Mouse (Mus musculus) heart, postnatal 0 days (tissue): ENCODE measurements at regions not wholly inside any gene's neighbourhood (a gene's known extent, or its start where the extent isn't known, plus 50 kb on each side); places are given as distances from the start of the nearest gene placed in this dataset.

Source experiments
- ATAC-seq: fragments of 200-750 bp; cut with Nextera tagmentation; 2 replicates; pipeline ENCODE4 v1.8.0; 2017; ENCODE audit warnings: low read depth, moderate number of reproducible peaks, moderate library complexity; ENCODE audit not compliant: insufficient read depth
- DNase-seq: peaks from one replicate; pipeline ENCODE4 v3.0.0-alpha.2; 2016; ENCODE audit warnings: low spot score
- H3K27ac ChIP-seq: fragments of 300-500 bp; sonication (generic); 2 replicates; pipeline ENCODE4 v1.5.1; 2014; ENCODE audit warnings: low read depth, mild to moderate bottlenecking
- H3K27me3 ChIP-seq: fragments of 300-500 bp; sonication (generic); 2 replicates; pipeline ENCODE4 v1.6.1; 2014; ENCODE audit warnings: low read length, mixed read lengths; ENCODE audit not compliant: control insufficient read depth, insufficient read depth
- H3K36me3 ChIP-seq: fragments of 300-500 bp; sonication (generic); replicated peaks from 2 replicates; pipeline ENCODE4 v1.6.1; 2014; ENCODE audit warnings: low read length, mixed read lengths; ENCODE audit not compliant: control insufficient read depth, insufficient read depth
- H3K4me1 ChIP-seq: fragments of 300-500 bp; sonication (generic); 2 replicates; pipeline ENCODE4 v1.6.1; 2014; ENCODE audit warnings: antibody characterized with exemption; ENCODE audit not compliant: control insufficient read depth, insufficient read depth
- H3K4me2 ChIP-seq: fragments of 300-500 bp; sonication (generic); 2 replicates; pipeline ENCODE4 v1.6.1; 2014; ENCODE audit warnings: low read depth, mild to moderate bottlenecking, low read length, moderate library complexity
- H3K4me3 ChIP-seq: fragments of 300-500 bp; sonication (generic); 2 replicates; pipeline ENCODE4 v1.5.1; 2014; ENCODE audit warnings: low read depth, low read length
- H3K9ac ChIP-seq: fragments of 300-500 bp; sonication (generic); replicated peaks from 2 replicates; pipeline ENCODE4 v1.6.1; 2014; ENCODE audit warnings: low read depth, low read length, mixed read lengths
- H3K9me3 ChIP-seq: fragments of 300-500 bp; sonication (generic); replicated peaks from 2 replicates; pipeline ENCODE4 v1.6.1; 2016; ENCODE audit warnings: low read length; ENCODE audit not compliant: control insufficient read depth
- CTCF ChIP-seq: IDR thresholded peaks from 2 replicates; pipeline ENCODE4 v1.5.1; 2016; ENCODE audit warnings: antibody characterized with exemption, control low read depth, low read depth
- EP300 ChIP-seq: IDR thresholded peaks from 2 replicates; pipeline ENCODE4 v1.6.1; 2016; ENCODE audit warnings: antibody characterized with exemption, low read depth
- WGBS: fragments of 180-500 bp; shearing (Covaris S2); extraction: QIAGEN DNeasy Blood & Tissue Kit; methylation state at CpG from one replicate; pipeline ENCODE4 v1.1.7; 2014; 5-methylcytosine and 5-hydroxymethylcytosine counted together

DNA sequence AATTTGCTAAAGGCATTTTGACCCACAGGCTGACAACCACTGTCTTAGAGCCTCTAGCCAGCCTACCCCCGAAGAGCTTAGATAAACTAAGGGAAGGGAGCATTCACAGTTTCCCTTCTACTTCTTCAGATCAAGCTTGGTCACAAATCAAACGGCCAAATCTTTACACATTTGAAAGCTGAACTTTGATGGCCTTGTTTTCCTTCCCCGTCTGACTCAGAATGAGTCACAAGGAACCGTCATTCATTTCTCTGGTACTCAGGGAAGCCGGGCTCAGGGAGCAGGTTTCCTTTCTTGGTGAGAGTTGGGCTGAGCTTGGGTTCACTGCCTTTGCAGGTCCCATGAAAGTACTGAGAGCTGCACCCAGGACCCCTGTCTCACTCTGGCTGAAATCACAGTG is 418.5 kb upstream of the Gm10131 start:
- Histone ChIP-seq H3K36me3 (no peaks in the 10 kb centered on the region), H3K4me3 (no peak overlapping the region), H3K4me2 (no peak overlapping the region), H3K27me3 (no peaks in the 10 kb centered on the region), H3K9ac (no peak overlapping the region), H3K9me3 (no peaks in the 10 kb centered on the region), H3K4me1 (no peaks in the 10 kb centered on the region), H3K27ac (no peak overlapping the region)
- DNase-seq (no peak), ATAC-seq (no peak)
- WGBS = 60% methylated on average over 5 of the region's 5 CpGs
- TF ChIP-seq EP300 = no peak
- no peak for TF ChIP-seq CTCF

DNA sequence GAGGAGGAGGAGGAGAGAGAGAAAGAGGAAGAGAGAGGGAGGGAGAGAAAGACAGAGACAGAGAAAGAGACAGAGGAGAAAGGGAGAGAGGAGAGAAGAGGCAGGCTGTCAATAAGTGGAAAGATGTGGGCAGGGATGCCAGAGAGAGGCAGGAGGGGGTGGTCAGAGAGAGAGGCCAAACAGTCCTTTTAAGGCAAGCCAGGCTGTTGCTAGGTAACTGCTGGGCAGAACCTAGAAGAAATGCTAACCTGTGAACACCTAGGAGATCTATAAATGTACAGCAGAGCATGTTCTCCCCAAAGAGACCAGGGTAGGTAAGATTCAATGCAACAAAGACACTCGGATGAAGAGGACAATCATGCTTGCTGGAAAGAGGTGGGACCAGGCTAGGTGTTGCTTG is 417.9 kb upstream of the Gm10131 start:
- H3K4me2 ChIP-seq = no peak overlapping the region
- H3K9me3 ChIP-seq = no peaks in the 10 kb centered on the region
- no peak overlapping the region for H3K27ac ChIP-seq
- H3K9ac ChIP-seq = no peak overlapping the region
- WGBS = 89% methylated on average over 1 of the region's 1 CpGs
- TF ChIP-seq EP300 (no peak), CTCF (no peak)
- no peak for ATAC-seq
- DNase-seq = no peak
- H3K4me3 ChIP-seq = no peak overlapping the region
- H3K4me1 ChIP-seq = no peaks in the 10 kb centered on the region
- no peaks in the 10 kb centered on the region for H3K27me3 ChIP-seq
- no peaks in the 10 kb centered on the region for H3K36me3 ChIP-seq

DNA sequence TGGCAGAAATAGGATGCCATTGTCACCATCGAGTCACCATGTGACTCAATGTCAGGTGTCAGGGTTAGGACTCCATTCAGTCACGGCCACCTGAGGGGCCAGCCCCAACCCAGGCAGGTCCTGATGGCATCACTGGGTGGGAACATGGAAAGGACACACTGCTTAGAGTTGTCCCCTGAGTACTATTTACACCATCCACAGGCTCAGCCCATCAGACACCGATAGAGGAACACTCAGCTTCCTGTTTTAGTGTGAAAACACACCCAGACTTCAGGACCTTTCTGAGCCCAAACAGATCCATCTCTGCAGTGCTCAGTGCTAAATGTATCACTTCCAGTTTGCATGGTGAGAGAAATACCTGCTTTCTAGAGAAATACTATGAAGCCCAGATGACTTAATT is 416.7 kb upstream of the Gm10131 start:
- ATAC-seq (no peak), DNase-seq (no peak)
- 77% methylated on average over 3 of the region's 3 CpGs for WGBS
- H3K9ac ChIP-seq = no peak overlapping the region
- H3K27me3 ChIP-seq = no peaks in the 10 kb centered on the region
- no peak overlapping the region for H3K4me2 ChIP-seq
- TF ChIP-seq EP300 (no peak), CTCF (no peak)
- no peaks in the 10 kb centered on the region for H3K4me1 ChIP-seq
- H3K36me3 ChIP-seq = no peaks in the 10 kb centered on the region
- no peak overlapping the region for H3K27ac ChIP-seq
- H3K4me3 ChIP-seq = no peak overlapping the region
- no peaks in the 10 kb centered on the region for H3K9me3 ChIP-seq

- DNase-seq (no peak), ATAC-seq (no peak)
- Histone ChIP-seq H3K4me1 (no peaks in the 10 kb centered on the region), H3K4me2 (no peak overlapping the region), H3K9ac (no peak overlapping the region), H3K4me3 (no peak overlapping the region), H3K27me3 (no peaks in the 10 kb centered on the region), H3K36me3 (no peaks in the 10 kb centered on the region), H3K9me3 (no peaks in the 10 kb centered on the region), H3K27ac (no peak overlapping the region)
- TF ChIP-seq EP300 (no peak), CTCF (no peak)
- WGBS = 45% methylated on average over 4 of the region's 4 CpGs
Measured at GRCm38 (mm10) chr8:34525231-34525630, 413.7 kb upstream of the Gm10131 start.

- Histone ChIP-seq H3K4me3 (no peak overlapping the region), H3K36me3 (no peaks in the 10 kb centered on the region), H3K4me2 (no peak overlapping the region), H3K27ac (no peak overlapping the region), H3K9ac (no peak overlapping the region), H3K9me3 (no peaks in the 10 kb centered on the region), H3K27me3 (no peaks in the 10 kb centered on the region), H3K4me1 (no peaks in the 10 kb centered on the region)
- DNase-seq (no peak), ATAC-seq (no peak)
- 71% methylated on average over 3 of the region's 3 CpGs for WGBS
- TF ChIP-seq CTCF (no peak), EP300 (no peak)
Measured at GRCm38 (mm10) chr8:34523849-34524248, 412.3 kb upstream of the Gm10131 start.

DNA sequence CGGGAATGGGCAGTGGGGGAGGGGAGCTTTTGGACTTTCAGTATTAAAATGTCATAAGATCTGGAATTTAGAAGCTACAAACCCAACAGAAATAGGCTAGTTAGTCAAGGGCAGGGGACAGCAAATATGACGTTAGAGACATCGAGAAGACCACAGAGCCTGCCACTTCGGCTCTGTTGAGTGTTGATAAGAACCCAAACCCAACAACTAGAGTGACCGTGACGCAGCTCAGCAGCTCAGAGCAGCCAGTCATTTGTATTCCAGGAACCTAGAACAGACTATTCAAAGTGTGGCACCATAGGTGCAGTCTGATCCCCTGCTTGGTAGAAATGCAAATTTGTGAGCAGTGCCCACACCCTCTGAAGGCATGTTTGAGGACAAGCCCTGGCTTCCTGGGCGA is 409.8 kb upstream of the Gm10131 start:
- H3K9ac ChIP-seq = no peak overlapping the region
- H3K27me3 ChIP-seq = no peaks in the 10 kb centered on the region
- no peaks in the 10 kb centered on the region for H3K9me3 ChIP-seq
- ATAC-seq (no peak), DNase-seq (no peak)
- no peak overlapping the region for H3K4me2 ChIP-seq
- no peak for TF ChIP-seq EP300
- TF ChIP-seq CTCF = no peak
- WGBS = 71% methylated on average over 7 of the region's 7 CpGs
- H3K4me3 ChIP-seq = no peak overlapping the region
- H3K4me1 ChIP-seq = no peaks in the 10 kb centered on the region
- no peak overlapping the region for H3K27ac ChIP-seq
- H3K36me3 ChIP-seq = no peaks in the 10 kb centered on the region
